Mouse (Mus musculus) CD4-positive, CD25-positive, alpha-beta regulatory T cell, adult 4 months (primary cell): ENCODE measurements around the gene Tdrd9. TPM values are rescaled to one million over a fixed set of nuclear protein-coding genes. Genes with fewer than 3 reads are reported as not detected.

Source experiments
- ATAC-seq: one replicate; pipeline ENCODE4 v1.8.0; 2017
- polyA plus RNA-seq, 2 experiments: library from polyadenylated mRNA; unstranded; fragments of 100-300 nt; shearing (Covaris generic); gene quantifications; one replicate each; pipeline ENCODE4 v1.2.1; 2017

Tdrd9 gene
- polyA plus RNA-seq, 2 experiments from 2014 or later: not detected

DNA sequence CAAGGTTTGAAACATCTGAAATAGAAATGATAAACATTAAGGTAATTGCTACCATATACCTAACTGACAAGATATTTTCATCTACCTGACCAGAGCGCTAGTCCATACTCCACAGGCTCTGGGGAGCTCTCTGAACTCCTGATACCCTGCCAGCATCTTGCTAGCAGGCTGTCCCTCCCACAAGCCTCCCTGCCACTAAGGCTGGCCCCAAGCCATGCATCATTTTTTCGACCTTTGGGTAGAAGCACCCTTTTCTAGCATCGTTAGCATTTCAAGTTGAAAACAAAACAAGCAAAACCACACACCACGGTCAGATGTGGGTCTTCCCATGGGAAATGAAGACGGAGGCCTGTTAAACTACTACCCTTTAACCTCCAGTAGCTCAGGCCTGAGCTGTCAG lies 8.0 kb upstream of the Tdrd9 start:
- ATAC-seq: no peak

DNA sequence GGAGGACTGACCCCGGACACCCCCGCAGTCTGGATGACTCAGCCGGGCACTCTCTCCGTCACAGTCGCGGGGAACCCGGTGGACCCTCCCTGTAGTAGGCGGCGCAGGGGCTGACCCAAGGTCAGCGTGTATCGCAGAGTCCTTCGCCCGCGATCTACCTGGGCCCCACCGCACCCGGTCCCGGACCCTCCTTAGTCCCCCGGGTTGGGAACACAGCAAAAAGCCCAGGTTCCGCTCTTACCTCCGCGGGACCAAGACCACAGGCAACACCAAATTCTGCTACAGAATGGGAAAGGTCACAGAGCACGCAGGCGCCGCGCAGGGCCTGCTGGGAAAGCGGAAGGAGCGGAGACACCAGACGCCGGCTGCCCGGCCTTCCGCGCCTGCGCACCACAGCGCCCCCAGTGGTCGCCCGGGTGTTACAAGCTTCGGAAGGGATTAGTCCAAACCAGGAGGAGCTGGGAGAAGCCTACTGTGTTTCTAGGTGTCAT lies 4.6 kb upstream of the Tdrd9 start, which contains the start of gene Atp5mpl:
TSS of gene Atp5mpl (minus strand) at position 295 of the 491 bp plus-strand sequence.
- ATAC-seq: peak; percentile 97

DNA sequence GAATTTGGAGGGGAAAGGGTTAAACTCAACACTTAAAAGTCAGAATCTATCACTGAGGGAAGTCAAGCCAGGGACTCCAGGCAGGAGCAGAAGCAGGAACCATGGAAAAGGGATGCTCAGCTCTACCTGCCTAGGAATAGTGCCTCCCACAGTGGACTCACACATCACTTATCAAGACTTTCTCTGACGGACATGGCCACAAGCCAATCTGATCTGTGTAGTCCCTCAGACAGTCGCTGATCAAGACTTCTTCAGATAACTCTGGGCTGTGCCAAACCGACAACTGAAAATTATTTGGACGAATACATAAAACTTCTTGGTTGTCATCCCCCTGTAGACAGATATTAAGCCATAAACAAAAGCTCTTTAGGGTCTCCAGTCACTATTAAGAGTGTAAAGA lies 1.3 kb upstream of the Tdrd9 start:
- no peak for ATAC-seq

DNA sequence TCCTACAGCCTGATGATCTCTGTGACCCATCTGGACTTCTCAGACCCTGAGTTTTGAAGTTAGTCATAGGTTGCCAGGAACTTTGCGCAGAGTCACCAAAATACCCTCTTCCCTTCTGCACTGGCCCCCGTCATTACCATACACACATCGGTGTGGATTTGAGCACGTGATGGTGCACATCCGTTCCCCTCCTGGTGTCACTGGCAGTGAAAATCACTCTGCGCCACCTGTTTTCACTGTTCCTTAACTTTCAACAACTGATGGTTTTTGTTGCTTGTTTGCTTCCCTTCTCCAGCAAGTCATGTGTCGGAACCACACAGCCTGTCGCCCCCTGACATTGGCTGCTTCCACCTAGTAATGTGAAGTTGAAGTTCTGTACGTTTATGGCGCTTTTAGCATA lies 1.1 kb downstream of the Tdrd9 start:
- ATAC-seq: no peak

DNA sequence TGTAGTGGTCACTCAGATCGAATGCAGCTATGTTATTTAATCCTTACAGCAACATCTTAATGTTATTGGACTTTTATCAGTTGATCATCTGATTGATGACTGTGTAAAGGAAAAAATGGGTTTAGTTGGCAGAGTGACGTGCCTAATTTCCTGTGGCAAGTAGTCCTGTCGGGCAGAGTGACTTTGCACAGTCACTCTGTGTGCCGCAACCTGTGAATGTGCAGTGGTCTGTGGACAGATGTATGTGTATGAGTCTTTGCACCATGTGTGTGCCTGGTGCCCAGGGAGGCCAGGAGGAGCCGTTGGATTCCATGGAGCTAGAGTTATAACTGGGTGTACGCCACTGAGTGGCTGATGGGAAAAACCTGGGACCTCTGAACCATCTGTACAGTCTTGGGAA lies 3.2 kb downstream of the Tdrd9 start:
- ATAC-seq: no peak

DNA sequence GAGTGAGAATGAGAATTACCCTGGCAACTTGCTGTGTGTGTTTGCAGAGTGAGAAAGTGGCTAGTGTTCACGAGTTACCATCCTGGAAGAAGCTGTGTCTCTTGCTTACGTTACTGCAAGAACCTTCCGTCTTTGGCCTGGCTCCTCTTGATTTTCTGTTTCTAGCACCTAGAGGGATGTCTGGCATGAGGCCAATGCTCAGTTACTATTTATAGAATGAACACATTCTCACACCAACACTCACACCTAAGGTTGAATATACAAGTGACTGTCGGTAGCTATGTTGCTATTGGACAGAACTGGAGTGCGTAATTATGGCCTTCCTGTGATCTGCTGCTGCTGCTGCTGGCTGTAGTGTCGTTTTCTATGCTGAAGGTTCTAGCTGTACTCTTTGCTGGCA lies 5.8 kb downstream of the Tdrd9 start:
- ATAC-seq: no peak

DNA sequence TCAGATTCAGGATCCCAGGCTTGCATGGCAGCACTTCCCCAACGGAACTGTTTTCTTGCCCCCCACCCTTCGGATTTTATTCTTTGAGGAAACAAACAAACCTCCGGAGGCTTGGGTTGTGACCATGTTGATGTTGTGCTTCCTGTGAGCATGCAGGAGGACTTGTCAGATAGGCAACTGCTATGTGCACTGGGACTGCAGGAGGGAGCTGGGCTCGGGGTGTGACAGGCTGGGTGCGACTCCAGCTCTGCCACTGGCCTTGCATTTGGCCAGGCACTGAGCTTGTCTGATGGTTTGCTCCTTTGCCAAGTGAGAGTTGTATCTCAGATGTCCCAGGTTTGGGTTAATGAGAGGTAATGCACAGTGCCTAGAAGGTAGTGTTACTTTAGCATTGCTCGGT lies 6.9 kb downstream of the Tdrd9 start:
- no peak for ATAC-seq

DNA sequence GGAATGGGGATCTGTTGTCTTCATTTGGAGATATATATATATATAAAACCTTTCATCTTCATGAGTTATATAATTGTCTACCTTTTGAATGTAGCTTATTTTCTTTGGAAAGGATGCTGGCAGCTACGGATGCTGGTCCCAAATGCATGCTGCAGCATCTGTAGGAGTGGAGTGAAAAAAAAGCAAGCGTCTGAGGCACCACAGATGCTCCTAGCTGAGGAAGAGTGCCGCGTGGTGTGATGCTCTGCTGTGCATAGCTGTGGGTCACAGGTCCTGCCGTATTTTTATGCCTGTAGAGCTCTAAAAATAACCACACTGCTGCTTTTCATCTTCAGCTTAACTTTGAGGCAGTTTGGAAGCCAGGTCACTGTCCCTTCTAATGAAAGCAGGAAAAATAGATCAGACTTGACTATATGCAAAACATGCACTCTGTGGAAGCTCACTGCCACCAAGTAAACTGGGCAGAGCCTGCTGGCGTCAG lies 9.6 kb downstream of the Tdrd9 start, which contains the start of gene Rd3l:
TSS of gene Rd3l (minus strand) at position 431 of the 481 bp plus-strand sequence.
- no peak for ATAC-seq

DNA sequence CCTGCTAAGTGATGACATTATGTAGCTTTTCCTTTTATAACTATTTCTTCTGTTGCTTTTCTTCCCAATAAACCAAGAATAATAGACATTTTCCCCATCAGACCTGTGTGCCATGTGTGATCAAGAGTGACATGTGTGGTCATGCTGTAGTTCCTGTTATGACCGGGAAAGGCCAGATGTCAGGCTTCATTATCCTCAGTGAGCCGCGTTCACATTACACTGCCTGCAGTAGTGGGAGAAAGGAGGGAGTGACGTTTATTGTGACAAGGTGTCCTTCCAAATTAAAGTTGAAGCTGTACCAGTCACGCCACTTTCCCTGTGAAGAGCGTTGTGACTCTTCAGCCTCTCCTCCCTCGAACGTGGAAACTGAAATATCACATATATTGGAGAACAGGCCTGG lies 10.5 kb downstream of the Tdrd9 start:
- ATAC-seq: no peak

DNA sequence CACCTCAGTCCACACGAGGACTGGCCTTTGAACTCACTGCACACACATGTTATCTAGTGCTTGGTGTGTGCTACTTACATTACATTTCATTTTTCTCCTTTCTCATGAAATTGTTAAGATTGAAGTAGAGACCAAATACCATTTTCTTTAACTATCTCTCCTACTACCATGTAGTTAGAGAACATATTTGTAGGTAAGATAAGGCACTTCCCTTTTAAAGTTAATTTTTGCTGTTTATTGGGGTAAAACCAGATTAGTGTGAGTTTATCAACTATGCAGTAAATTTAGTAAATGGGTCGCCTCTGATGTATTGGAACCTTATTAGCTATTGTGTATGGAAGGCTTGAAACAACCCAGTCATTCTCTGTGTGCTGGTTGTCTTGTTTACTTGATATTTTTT lies 11.8 kb downstream of the Tdrd9 start:
- no peak for ATAC-seq

DNA sequence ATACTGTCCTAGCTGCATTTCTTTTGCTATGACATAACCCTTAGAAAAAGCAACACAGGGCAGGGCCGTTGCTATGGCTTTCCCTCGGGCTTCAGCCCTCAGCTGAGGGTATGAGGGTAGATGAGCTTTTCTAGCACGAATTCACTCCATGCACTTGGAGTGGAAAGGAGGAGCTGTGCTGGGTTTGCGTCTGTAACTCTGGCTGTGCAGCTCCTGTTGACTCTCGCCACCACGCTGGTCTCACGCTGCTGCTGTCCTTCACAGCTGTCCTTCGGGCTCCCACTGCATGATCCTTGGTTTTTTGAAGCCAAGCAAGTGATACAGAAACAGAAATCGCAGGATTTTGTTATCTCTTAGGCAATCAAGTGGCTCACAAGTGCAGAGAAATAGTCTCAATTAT lies 15.4 kb downstream of the Tdrd9 start:
- ATAC-seq: no peak

DNA sequence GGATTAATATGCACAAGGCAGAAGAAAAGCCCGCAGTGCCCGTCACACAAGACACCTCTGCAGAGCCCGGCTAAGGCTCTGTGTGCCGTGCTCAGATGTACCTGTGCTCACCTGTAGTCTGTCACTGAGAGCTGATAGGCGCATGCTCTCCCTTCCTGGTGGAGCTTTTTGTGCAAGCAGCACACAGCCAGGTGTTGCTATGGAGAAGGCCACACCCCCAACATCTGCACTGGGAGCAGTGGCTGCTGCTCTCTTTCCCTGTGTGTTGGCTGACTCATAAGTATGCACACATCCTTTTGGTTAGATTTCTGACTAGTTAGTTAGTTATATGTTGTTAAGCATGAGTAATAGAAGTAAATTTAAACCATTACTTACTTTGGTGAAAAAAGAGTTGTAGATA lies 21.3 kb downstream of the Tdrd9 start:
- ATAC-seq: no peak

DNA sequence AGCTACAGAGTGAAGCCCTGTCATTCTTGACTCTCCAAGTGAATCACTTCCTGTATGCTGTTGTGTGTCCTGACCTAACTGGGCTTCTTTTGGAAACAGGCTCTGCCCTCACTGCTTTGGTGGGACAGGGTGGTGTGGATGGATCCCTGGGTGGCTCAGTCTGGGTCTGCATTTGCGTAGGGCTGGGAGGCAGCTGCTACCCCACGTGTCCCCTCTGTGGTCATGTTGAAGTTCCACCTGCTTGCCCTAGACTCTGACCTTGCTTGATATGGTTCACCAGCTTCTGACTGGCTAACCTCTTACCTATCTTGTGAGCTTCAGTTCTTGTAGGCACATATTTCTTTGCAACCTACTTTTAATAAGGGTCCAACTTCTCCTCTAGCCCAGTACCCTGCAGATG lies 23.8 kb downstream of the Tdrd9 start:
- ATAC-seq: no peak

DNA sequence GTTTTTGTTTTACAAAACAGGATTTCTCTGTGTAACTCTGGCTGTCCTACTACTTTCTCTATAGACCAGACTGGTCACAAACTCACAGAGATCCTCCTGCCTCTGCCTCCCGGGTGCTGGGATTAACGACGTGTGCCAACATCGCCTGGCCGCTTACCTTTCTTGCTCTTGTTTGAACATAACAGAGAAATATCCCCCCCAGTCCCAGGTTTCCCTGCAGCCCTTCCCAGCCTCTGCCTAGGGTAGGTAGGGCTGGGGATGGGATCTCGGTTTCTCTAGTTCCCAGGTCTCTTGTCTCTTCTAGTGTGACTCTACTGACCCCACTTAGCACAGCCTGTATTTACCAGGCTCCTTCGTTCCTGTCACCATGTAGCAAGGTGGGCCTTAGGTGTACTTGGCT lies 28.4 kb downstream of the Tdrd9 start:
- no peak for ATAC-seq

DNA sequence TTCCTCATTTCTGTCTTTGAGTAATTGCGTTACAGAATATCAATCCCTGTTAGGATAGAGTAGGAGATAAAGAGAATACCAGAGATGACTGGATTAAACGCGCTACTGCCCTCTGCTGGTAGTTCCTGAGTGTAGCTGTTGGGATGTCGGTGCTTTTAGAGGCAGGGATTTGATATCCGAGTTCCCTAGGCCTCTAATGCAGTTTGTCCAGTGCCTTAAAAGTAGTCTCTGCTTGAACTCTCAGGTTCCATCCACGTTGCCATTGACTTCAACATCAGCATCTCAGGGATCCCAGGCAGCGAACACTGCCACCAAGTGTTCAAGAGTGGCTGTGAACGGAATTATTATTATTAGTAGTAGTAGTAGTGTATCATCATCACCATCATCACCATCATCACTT lies 29.9 kb downstream of the Tdrd9 start:
- no peak for ATAC-seq

DNA sequence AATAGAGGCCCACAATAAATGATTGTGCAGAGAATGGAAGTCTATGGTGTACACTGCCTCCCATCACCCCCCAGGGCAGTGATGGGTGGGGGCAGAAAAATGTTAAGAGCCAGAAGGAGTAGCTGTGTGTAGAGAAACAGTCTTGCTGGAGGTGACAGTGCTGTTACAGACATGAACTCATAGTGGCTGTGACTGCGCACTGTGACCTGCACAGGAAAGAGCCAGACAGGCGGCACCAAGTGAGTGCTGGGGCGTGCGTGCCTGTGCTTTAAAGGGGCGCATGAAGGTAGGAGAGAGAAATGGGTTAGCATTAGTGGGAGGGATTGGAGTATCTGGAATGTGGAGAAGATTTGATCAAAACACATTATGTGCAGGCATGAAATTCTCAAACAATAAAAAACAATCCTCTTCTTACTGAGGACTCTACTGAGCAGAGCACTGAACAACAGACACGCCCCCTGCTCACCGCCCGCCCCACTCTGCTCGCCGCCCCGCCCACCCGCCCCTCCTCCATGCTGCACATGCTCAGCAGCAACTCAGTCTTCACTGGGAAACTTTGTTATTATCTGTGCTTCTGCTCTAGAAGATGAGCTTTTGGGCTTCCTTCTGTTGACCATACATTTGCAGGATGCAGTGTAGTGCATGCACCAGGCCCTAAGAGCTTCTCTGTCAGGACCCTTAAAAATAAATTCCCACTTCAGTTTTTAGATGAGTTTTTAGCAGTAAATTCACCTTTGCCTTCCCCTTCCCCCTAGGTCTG lies 41.3 kb downstream of the Tdrd9 start:
- no peak for ATAC-seq

DNA sequence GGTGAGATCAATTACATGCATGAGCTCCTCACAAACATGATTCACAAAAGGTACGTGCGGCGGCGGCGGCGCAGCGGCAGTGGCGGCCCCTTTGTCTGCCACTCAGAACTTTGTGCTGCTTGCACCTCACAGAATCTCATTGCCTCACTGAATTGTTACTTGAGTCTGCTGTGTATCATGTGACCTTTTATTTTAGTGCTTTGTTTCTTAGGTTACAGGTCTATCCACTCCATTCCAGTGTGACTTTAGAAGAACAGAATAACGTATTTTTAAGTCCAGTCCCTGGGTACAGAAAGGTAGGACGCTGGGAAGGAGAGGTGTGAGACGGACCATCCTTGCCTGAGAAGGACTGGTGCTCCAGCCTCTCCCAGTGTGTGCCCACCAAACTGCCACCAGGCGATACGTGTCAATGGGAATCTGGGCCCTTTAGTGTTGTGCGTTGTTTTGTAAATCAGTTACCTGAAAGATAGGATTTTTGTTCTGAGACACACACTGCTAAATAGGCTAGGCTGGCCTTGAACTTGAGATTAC lies 42.0 kb downstream of the Tdrd9 start:
- no peak for ATAC-seq

DNA sequence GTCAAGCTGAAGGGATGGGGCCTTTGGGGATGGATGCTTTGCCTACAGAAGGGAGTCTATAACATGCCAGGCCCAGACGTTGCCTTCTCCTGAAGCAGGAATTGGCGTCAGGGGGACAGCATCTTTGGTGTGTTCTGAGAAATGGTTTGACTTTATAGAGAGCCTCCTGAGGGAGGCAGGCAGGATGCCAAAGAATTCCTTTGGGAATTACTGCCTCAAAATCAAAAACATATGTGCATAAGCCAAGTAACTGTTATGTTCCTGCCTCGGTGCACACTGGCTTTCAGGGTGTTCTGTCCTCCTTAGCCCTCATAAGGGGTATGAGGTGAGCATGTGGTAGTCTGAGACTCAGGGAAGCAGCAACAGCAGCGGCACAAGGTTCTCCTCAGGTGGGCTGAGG lies 45.0 kb downstream of the Tdrd9 start:
- no peak for ATAC-seq

DNA sequence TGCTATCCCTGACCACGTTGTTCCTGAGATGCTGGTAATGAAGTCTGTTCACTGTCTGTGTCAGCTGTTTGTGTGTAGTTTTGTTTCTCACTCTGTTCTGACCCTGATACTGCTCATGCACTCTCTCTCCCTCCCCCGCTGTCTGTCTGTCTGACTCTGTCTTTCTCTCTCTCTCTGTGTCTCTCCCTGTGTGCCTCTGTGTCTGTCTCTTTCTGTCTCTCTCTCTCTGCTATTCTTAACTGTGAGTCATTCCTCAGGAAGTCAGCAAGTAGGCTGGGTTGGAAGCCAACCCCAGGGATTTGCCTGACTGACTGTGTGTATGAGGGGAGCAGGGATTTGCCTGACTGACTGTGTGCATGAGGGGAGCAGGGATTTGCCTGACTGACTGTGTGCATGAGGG lies 51.9 kb downstream of the Tdrd9 start:
- ATAC-seq: no peak

DNA sequence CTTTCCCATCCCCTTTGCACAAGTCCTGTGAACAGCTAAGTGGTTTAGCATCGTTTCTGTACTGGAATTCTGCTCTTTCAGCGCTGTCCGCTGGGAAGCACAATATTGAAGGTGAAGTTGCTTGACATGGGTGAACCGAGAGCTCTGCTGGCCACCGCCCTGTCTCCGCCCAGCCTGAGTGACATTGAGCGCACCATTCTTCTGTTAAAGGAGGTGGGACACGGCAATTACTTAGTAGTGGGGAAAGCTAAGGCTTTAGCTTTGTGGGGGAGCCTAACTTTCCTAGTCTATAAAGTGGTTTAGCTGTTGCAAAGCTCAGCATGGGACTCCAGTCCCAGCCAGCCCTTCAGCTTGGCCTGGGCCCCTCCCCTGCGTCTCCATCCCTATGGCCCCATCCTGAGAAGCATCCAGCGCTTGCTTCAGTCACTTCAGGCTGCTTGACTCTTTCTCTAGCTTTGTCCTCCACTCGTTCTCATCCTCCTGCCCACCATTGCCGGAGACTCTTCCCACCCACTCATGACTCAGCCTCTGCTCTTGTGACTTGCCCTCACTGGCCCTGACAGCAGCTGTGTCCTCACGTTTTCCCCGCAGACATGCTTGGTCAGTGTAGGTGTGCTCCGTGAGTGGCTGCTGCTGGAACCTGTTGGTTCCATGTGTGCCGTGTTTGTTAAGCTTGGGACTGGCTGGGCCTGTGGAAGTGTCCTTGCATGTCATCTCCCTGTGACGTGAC lies 53.4 kb downstream of the Tdrd9 start:
- no peak for ATAC-seq

DNA sequence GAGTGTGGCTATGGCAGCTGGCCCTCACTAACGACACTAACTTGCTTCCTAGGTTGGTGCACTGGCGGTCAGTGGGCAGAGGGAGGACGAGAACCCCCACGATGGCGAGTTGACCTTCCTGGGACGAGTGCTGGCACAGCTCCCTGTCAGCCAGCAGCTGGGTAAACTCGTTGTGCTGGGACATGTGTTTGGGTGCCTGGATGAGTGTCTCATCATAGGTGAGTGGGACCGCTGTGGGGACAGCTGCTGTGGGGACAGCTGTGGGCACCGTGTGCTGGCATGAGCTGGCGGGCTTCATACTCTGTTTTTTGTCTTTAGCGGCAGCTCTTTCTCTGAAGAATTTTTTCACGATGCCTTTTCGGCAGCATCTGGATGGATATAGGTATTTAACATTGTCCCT lies 54.1 kb downstream of the Tdrd9 start:
- no peak for ATAC-seq

DNA sequence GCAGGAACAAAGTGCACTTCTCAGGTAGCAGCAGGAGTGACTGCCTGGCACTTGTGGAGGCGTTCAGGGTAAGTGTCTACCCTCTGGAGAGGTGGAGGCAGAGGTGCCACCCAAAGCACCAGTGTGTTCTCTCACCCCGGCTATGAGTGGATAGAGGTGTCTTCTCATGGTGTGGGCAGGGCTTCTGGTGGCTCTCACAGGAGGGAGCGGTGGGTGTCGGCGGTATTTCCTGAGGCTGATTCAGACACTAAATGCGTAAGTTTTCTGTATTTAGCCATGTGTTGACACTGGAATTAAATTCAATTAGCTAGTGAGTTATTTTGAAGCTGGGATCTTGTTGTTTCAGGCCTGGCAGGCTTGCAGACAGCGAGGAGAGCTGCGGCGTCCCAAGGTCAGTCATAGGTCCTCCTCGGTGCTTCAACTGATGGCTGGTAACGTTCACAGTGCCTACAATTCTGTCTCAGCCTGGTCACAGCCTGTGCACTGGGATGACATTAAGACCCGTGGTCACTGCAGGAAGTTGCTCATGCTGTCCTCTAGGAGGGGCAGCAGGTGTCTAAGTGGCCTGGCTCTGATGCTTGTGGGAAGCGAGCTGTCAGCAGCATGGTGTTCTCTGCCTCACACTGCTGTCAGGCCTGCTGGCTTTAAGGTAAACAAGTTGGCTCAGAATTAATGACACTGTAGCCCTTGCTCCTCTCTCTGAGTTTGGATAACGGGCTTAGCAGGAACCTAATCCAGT lies 54.7 kb downstream of the Tdrd9 start:
- ATAC-seq: no peak

DNA sequence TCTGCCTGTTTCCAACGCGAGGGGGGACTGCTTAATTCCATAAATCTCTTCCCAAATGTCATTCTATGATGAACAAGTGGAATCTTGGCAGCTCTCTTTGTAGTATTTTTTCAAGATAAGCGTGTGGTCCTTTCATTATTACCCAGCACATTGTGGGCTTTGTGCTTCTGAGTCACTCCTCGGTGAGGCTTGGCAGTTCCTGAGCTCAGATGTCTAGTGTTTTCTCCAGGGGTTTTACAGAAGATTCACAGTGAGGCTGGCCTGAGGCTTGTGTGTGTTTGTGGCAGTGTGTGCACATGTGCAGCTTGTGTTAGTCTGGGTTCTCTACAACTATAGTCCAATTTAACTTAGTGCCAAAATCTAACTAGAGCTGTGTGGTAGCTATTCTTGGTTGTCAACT lies 56.0 kb downstream of the Tdrd9 start:
- no peak for ATAC-seq
